Comparison of ENCODE assay signal across 15 mouse cellular contexts in genomic region chr12:100183970-100184369, GRCm38 (mm10). TPM values are rescaled to one million over a fixed set of nuclear protein-coding genes. Genes with fewer than 3 reads are reported as not detected.
A peak's percentile ranks its signal among the peaks of the same experiment; 100 is the strongest.
DNase-seq lines count a peak whose midpoint lies in the region; ATAC-seq lines count a peak whose summit lies in the region.
"Had no signal": no experiment of that assay in that cellular context is flagged by ENCODE, and none has a peak within 500 bp of the region (broad histone marks: within the 10 kb centered on the region; RNA-seq: fewer than 3 reads in every experiment).

No protein-coding gene starts in this region.

- H3K9me3 ChIP-seq in heart, embryonic 11.5 days (replicated peaks; ENCODE audit: control insufficient read depth, low read length), result no peaks in the 10 kb centered on the region
- H3K9me3 ChIP-seq in hindbrain, embryonic 11.5 days (ENCODE audit: control insufficient read depth, low read length), result no peaks in the 10 kb centered on the region
- H3K9me3 ChIP-seq: heart, embryonic 15.5 days; liver, embryonic 13.5 days had no signal

- 68% methylated on average over 5 of the region's 5 CpGs for WGBS in heart, embryonic 11.5 days (ENCODE audit: insufficient replicate concordance)
- WGBS in hindbrain, embryonic 11.5 days, result 79% methylated on average over 5 of the region's 5 CpGs

- H3K9ac ChIP-seq in heart, embryonic 11.5 days (ENCODE audit: low read depth, low read length), result no peak overlapping the region
- no peak overlapping the region for H3K9ac ChIP-seq in hindbrain, embryonic 11.5 days (ENCODE audit: low read depth, low read length)
- H3K9ac ChIP-seq: heart, embryonic 15.5 days; liver, embryonic 13.5 days had no signal

- no peak for ATAC-seq in heart, embryonic 11.5 days (replicated peaks; ENCODE audit: insufficient number of reproducible peaks, low FRiP score, low TSS enrichment)
- peak; percentile 71 for ATAC-seq in granulocyte monocyte progenitor cell, adult 5-6 weeks (replicated peaks; ENCODE audit: poor library complexity, severe bottlenecking)
- ATAC-seq in neutrophil, adult 5-6 weeks (ENCODE audit: extremely low read depth, insufficient number of reproducible peaks, low FRiP score, poor library complexity, severe bottlenecking), result peak; percentile 77
- ATAC-seq in hindbrain, embryonic 11.5 days (ENCODE audit: low FRiP score), result no peak
- ATAC-seq: midbrain, embryonic 16.5 days had no signal

- H3K4me1 ChIP-seq in heart, embryonic 11.5 days (ENCODE audit: control insufficient read depth, insufficient read depth, low read length), result peaks cover 3% of the 10 kb centered on the region; the same call in 1 of the 2 replicates
- no peaks in the 10 kb centered on the region for H3K4me1 ChIP-seq in hindbrain, embryonic 11.5 days (replicated peaks; ENCODE audit: control insufficient read depth, insufficient read depth, low read length)

- H3K36me3 ChIP-seq in heart, embryonic 11.5 days (ENCODE audit: control insufficient read depth, insufficient read depth, low read length), result no peaks in the 10 kb centered on the region
- H3K36me3 ChIP-seq in hindbrain, embryonic 11.5 days (ENCODE audit: control insufficient read depth, insufficient read depth, low read length), result no peaks in the 10 kb centered on the region
- H3K36me3 ChIP-seq: forebrain, embryonic 10.5 days; heart, embryonic 15.5 days; liver, embryonic 13.5 days had no signal

- peak; percentile 41 for DNase-seq in heart, adult 8-10 months (ENCODE audit: low spot score)
- peak; percentile 25 to 37 for DNase-seq in spleen, adult 18-20 months
- no peak for DNase-seq in spleen, postnatal 14 days (ENCODE audit: low spot score in 2 of 2)
- DNase-seq in hindbrain, embryonic 11.5 days (ENCODE audit: low spot score), result no peak
- no peak for DNase-seq in cerebellum, adult 18-20 months
- DNase-seq: adrenal gland, adult 8-10 months; liver, embryonic 13.5 days; right cerebral cortex, postnatal 14 days; thymus, adult 2 months had no signal

- no peak overlapping the region for H3K27ac ChIP-seq in heart, embryonic 11.5 days (ENCODE audit: low read depth, low read length)
- H3K27ac ChIP-seq in hindbrain, embryonic 11.5 days (ENCODE audit: low read depth, low read length), result no peak overlapping the region
- H3K27ac ChIP-seq: forebrain, embryonic 10.5 days; heart, embryonic 15.5 days had no signal

- H3K4me2 ChIP-seq in heart, embryonic 11.5 days, result no peak overlapping the region
- H3K4me2 ChIP-seq in hindbrain, embryonic 11.5 days (replicated peaks; ENCODE audit: low read depth, low read length), result no peak overlapping the region
- H3K4me2 ChIP-seq: heart, embryonic 15.5 days; liver, embryonic 13.5 days had no signal

- H3K4me3 ChIP-seq in heart, embryonic 11.5 days (ENCODE audit: low read depth, low read length), result no peak overlapping the region
- H3K4me3 ChIP-seq in hindbrain, embryonic 11.5 days (ENCODE audit: low read depth, low read length), result no peak overlapping the region
- H3K4me3 ChIP-seq: forebrain, embryonic 10.5 days; heart, embryonic 15.5 days; liver, embryonic 13.5 days had no signal

- no peaks in the 10 kb centered on the region for H3K27me3 ChIP-seq in heart, embryonic 11.5 days (ENCODE audit: control insufficient read depth, insufficient read depth, low read length)
- H3K27me3 ChIP-seq in hindbrain, embryonic 11.5 days (ENCODE audit: control insufficient read depth, insufficient read depth, low read length), result no peaks in the 10 kb centered on the region
- H3K27me3 ChIP-seq: heart, embryonic 15.5 days; liver, embryonic 13.5 days had no signal

RNA-seq across cellular contexts. Expression of gene Calm1, which starts 15.3 kb away (rescaled TPM):
- 100 to 1,000 TPM; 183 to 222 (median 211) TPM for total RNA-seq in heart, adult 8-10 months (2022)
- polyA plus RNA-seq in heart, embryonic 11.5 days (2014; fragmentation: Nextera tagmentation; extraction: Ambion mirVana), result 797 and 913 TPM in 2 replicates
- total RNA-seq in granulocyte monocyte progenitor cell, adult 5-6 weeks (2014; fragmentation: Nextera tagmentation), result 154 and 167 TPM in 2 replicates
- 549 and 572 TPM in 2 replicates for total RNA-seq in granulocyte monocyte progenitor cell, adult 5-6 weeks (2017)
- total RNA-seq in neutrophil, adult 5-6 weeks (2017), result 524 and 677 TPM in 2 replicates
- 1,456 and 1,584 TPM in 2 replicates for polyA plus RNA-seq in hindbrain, embryonic 11.5 days (2014; fragmentation: Nextera tagmentation; extraction: Ambion mirVana)

RNA-seq across cellular contexts. Expression of gene Nrde2, which starts 24.5 kb away (rescaled TPM):
- total RNA-seq in heart, adult 8-10 months (2022), result 10 to 100 TPM in 2 of 4 experiments, 1 to 10 TPM in 2; 8.1 to 14.2 (median 10.9) TPM
- polyA plus RNA-seq in heart, embryonic 11.5 days (2014; fragmentation: Nextera tagmentation; extraction: Ambion mirVana), result 6.2 and 10.1 TPM in 2 replicates
- 11.1 and 19.6 TPM in 2 replicates for total RNA-seq in granulocyte monocyte progenitor cell, adult 5-6 weeks (2014; fragmentation: Nextera tagmentation)
- 26.8 and 34.4 TPM in 2 replicates for total RNA-seq in granulocyte monocyte progenitor cell, adult 5-6 weeks (2017)
- total RNA-seq in neutrophil, adult 5-6 weeks (2017), result 29.8 and 32.6 TPM in 2 replicates
- polyA plus RNA-seq in hindbrain, embryonic 11.5 days (2014; fragmentation: Nextera tagmentation; extraction: Ambion mirVana), result 9.0 and 11.1 TPM in 2 replicates

Comparison
In these comparisons a context has a peak if more than half of its experiments do, and no peak if none do; other contexts are left out.
1. DNase-seq: peak in heart, adult 8-10 months (single experiment) and spleen, adult 18-20 months (2 of 2); none in spleen, postnatal 14 days (0 of 2), hindbrain, embryonic 11.5 days (single experiment) and cerebellum, adult 18-20 months (0 of 2).
2. ATAC-seq: peak in granulocyte monocyte progenitor cell, adult 5-6 weeks (single experiment) and neutrophil, adult 5-6 weeks (single experiment); none in heart, embryonic 11.5 days (single experiment) and hindbrain, embryonic 11.5 days (single experiment).